Mouse (Mus musculus) embryonic fibroblast, embryonic 13.5 days (primary cell): Measurements from ENCODE around the gene Sema4c.

Source experiments
- CTCF ChIP-seq: IDR thresholded peaks from 2 replicates; pipeline ENCODE4 v1.5.1; 2011; ENCODE audit warnings: mild to moderate bottlenecking, control low read depth, low read length, moderate library complexity, borderline replicate concordance; ENCODE audit not compliant: insufficient read depth
- POLR2A ChIP-seq: IDR thresholded peaks from 2 replicates; pipeline ENCODE4 v1.6.1; 2011; ENCODE audit warnings: low read depth, mild to moderate bottlenecking, control low read depth, low read length, moderate library complexity

- TF ChIP-seq POLR2A = no peak
- TF ChIP-seq CTCF = no peak
Measured at GRCm38 (mm10) chr1:36508238-36508637, 49.9 kb downstream of the Sema4c start.
